Comparison of ENCODE assay signal across 7 mouse cellular contexts in the genomic region with DNA sequence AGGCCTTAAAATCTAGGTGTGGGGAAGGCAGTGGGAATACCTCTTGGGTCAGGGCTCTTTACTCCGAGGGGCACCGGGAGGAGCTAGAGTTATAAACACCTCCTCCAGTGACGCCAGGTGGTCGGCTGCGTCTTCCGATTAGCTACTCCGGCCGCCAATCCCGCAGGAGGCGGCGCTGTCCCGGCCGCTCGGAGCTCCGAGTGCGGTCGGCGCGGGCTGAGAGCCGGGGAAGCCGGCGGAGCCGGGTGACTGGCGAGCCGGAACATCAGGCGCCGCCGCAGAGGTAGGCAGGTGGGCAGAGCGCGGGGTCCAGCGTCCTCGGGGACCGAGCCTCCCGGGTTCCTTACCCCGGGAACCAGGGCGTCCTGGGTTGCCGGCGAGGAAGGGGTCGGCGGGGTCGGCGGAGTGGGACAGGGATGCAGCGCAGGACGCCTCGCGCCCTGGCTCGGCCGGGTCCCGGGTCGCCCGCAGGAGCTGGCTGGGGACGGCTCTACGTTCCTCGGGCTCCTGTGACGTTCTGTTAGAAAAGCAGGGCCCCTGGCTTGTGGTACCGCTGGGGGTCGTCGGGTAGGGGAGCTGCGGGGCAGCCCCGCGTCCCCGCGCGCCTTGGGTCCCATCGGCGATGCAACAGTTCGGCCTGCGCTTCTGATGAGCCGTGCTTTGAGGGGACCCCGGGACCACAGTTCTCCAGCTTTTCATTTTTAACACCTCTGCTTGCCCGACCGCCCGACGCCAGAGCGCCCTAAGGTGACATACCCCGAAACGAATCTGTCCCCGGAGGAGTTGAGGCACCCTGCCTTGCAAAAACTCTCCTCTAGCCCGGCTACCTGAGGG. TPM values are rescaled to one million over a fixed set of nuclear protein-coding genes. Genes with fewer than 3 reads are reported as not detected.
DNase-seq lines count a peak whose midpoint lies in the region; TF ChIP-seq lines count a peak whose summit lies in the region.

A gene (plus strand): TSS at position 214 of the 834 bp plus-strand sequence.

- 0 out of 2 replicates have a peak, but pooled peaks have one; percentile 51 for TF ChIP-seq POLR2A in small intestine, adult 2 months (IDR thresholded peaks at IDR 0.05; ENCODE audit: low read depth, low read length)

- under 1% methylated on average over 79 of the region's 79 CpGs for WGBS in embryonic facial prominence, embryonic 10.5 days
- under 1% methylated on average over 79 of the region's 79 CpGs for WGBS in limb, embryonic 10.5 days
- WGBS in midbrain, embryonic 10.5 days: under 1% methylated on average over 75 of the region's 79 CpGs
- WGBS in small intestine, adult 2 months: 2% methylated on average over 79 of the region's 79 CpGs

- peak within 1 kb of the TSS; percentile 88 for H3K27ac ChIP-seq in embryonic facial prominence, embryonic 10.5 days (replicated peaks)
- peak within 1 kb of the TSS; percentile 82 for H3K27ac ChIP-seq in limb, embryonic 10.5 days
- peak within 1 kb of the TSS; percentile 87 for H3K27ac ChIP-seq in midbrain, embryonic 10.5 days (replicated peaks)
- peak within 1 kb of the TSS; percentile 58 for H3K27ac ChIP-seq in small intestine, adult 2 months (ENCODE audit: insufficient read depth, low read depth, low read length)

- TF ChIP-seq CTCF in small intestine, adult 2 months (IDR thresholded peaks at IDR 0.05; ENCODE audit: extremely low read depth, insufficient read length, insufficient replicate concordance, low read depth, low read length): no peak

- no peaks in the 10 kb centered on the region for H3K36me3 ChIP-seq in embryonic facial prominence, embryonic 10.5 days (replicated peaks)
- H3K36me3 ChIP-seq in limb, embryonic 10.5 days: no peaks in the 10 kb centered on the region
- H3K36me3 ChIP-seq in midbrain, embryonic 10.5 days: no peaks in the 10 kb centered on the region
- H3K36me3 ChIP-seq in small intestine, adult 2 months (ENCODE audit: control insufficient read depth, insufficient read depth, low read length): no peaks in the 10 kb centered on the region

- DNase-seq in adrenal gland, postnatal 4 days (ENCODE audit: low spot score in 2 of 2): peak; percentile 51 to 64
- peak; percentile 91 for DNase-seq in embryonic facial prominence, embryonic 10.5 days (ENCODE audit: low spot score)
- DNase-seq in heart, adult 18-20 months: peak; percentile 86 to 87
- peak; percentile 68 for DNase-seq in kidney, adult 11 months
- peak; percentile 90 for DNase-seq in limb, embryonic 10.5 days (ENCODE audit: low spot score)
- DNase-seq in midbrain, embryonic 10.5 days (ENCODE audit: low spot score): peak; percentile 86

- H3K4me1 ChIP-seq in embryonic facial prominence, embryonic 10.5 days: peaks cover 22% of the 10 kb centered on the region
- peaks cover 20% of the 10 kb centered on the region for H3K4me1 ChIP-seq in limb, embryonic 10.5 days
- H3K4me1 ChIP-seq in midbrain, embryonic 10.5 days: peaks cover 35% of the 10 kb centered on the region
- peaks cover 7% of the 10 kb centered on the region for H3K4me1 ChIP-seq in small intestine, adult 2 months (ENCODE audit: control insufficient read depth, insufficient read depth, insufficient read length, low read length)

- H3K9me3 ChIP-seq in embryonic facial prominence, embryonic 10.5 days: no peaks in the 10 kb centered on the region
- H3K9me3 ChIP-seq in limb, embryonic 10.5 days (replicated peaks): no peaks in the 10 kb centered on the region
- no peaks in the 10 kb centered on the region for H3K9me3 ChIP-seq in midbrain, embryonic 10.5 days (replicated peaks)

- H3K4me3 ChIP-seq in embryonic facial prominence, embryonic 10.5 days: peak within 1 kb of the TSS; percentile 88
- peak within 1 kb of the TSS; percentile 68 for H3K4me3 ChIP-seq in limb, embryonic 10.5 days
- peak within 1 kb of the TSS; percentile 87 for H3K4me3 ChIP-seq in midbrain, embryonic 10.5 days
- peak within 1 kb of the TSS; percentile 66 for H3K4me3 ChIP-seq in small intestine, adult 2 months (ENCODE audit: low read depth, low read length)

- H3K27me3 ChIP-seq in embryonic facial prominence, embryonic 10.5 days (replicated peaks; ENCODE audit: low read depth, poor library complexity, severe bottlenecking): peaks cover 14% of the 10 kb centered on the region
- 0 out of 2 replicates have a peak, but pooled peaks cover 3% of the 10 kb centered on the region for H3K27me3 ChIP-seq in limb, embryonic 10.5 days (ENCODE audit: low read depth, poor library complexity, severe bottlenecking)
- H3K27me3 ChIP-seq in midbrain, embryonic 10.5 days (ENCODE audit: low read depth, poor library complexity, severe bottlenecking): peaks cover 29% of the 10 kb centered on the region
- peaks cover 18% of the 10 kb centered on the region for H3K27me3 ChIP-seq in small intestine, adult 2 months (ENCODE audit: control insufficient read depth, insufficient read depth, low read length)

RNA-seq across cellular contexts. Expression of the gene that starts here (rescaled TPM):
- total RNA-seq in adrenal gland, postnatal 4 days (2021): 10 to 100 TPM; 12.0 to 13.7 TPM
- 6.1 TPM in 2 replicates for polyA plus RNA-seq in embryonic facial prominence, embryonic 10.5 days (2016; fragmentation: Nextera tagmentation; extraction: Ambion mirVana)
- 1 to 10 TPM; 1.5 to 1.7 TPM for total RNA-seq in heart, adult 18-20 months (2021)
- polyA plus RNA-seq in limb, embryonic 10.5 days (2016; fragmentation: Nextera tagmentation; extraction: Ambion mirVana): 3.9 and 5.0 TPM in 2 replicates
- 2.9 and 4.0 TPM in 2 replicates for polyA plus RNA-seq in midbrain, embryonic 10.5 days (2016; fragmentation: Nextera tagmentation; extraction: Ambion mirVana)
- polyA plus RNA-seq in small intestine, adult 2 months (2012; rRNA removed): 1.1 and 1.8 TPM in 2 replicates

Comparison
In these comparisons a context has a peak if more than half of its experiments do, and no peak if none do; other contexts are left out.
1. Peak in every context shown above with its lines: DNase-seq, H3K4me3 ChIP-seq and H3K27ac ChIP-seq.
2. RNA of the gene that starts here (total RNA-seq): 12.0 to 13.7 TPM in adrenal gland, postnatal 4 days; 1.5 to 1.7 TPM in heart, adult 18-20 months; every median in the first group is over 4 times any median in the second.